Mouse (Mus musculus) lung, postnatal 0 days (tissue): ENCODE data around the gene Srd5a1.

ENCODE experiments used
- CTCF ChIP-seq: IDR thresholded peaks from 2 replicates; pipeline ENCODE4 v1.5.1; 2016; ENCODE audit warnings: antibody characterized with exemption, mild to moderate bottlenecking
- EP300 ChIP-seq: IDR thresholded peaks from 2 replicates; pipeline ENCODE4 v1.6.1; 2016; ENCODE audit warnings: antibody characterized with exemption, mild to moderate bottlenecking, control low read depth

DNA sequence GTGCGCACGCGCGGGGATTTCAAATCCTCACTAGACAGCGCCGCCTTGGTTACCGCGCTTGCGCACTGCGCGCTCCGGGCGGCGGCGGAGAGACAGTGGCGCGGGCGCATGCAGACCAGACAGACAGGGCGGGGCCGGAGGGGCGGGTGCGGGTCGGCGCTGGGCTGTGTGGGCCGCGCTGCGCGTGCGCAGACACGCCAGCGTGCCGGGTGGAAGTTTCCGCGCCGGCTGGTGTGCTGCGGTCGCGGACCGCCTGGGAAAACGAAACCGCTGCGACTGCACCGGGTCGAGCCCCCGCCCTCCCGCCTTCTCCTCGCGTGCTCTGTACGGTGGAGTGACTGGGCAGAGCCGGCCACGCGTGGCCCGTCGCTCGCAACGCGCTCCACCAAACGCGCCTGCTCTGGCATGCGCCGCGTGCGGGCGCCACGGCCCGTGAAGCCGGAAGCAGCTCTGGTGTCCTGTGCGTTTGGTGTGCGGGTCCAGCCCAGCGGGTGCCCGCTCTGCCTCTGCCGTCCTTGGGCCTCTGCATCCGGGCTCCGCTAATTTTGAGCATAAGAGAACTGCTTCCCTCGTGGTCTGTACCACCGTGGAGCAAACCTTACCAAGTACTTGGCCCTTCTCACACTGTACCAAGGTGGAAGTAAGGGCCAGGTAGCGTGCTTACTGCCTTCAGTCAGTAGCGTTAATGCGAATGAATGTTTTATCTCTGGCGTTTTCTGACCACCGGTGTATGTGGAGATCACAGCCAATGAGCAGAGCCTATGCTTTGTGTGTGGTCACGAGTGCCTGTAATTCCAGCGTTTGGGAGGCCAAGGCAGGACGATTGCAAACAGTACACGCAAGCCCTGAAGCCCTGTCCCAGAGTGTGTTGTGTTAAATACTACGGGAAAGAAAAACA lies 76.3 kb downstream of the Srd5a1 start:
- no peak for TF ChIP-seq CTCF
- no peak for TF ChIP-seq EP300
